Mouse (Mus musculus) thymus, adult 18-20 months (tissue): ENCODE results near the gene Cxcr6.

Experiments used
- DNase-seq, 2 experiments: peaks; one replicate each; pipeline ENCODE4 v3.0.0; 2022; ENCODE audit warnings: mixed read lengths in 2 of 2

Cxcr6 gene

DNA sequence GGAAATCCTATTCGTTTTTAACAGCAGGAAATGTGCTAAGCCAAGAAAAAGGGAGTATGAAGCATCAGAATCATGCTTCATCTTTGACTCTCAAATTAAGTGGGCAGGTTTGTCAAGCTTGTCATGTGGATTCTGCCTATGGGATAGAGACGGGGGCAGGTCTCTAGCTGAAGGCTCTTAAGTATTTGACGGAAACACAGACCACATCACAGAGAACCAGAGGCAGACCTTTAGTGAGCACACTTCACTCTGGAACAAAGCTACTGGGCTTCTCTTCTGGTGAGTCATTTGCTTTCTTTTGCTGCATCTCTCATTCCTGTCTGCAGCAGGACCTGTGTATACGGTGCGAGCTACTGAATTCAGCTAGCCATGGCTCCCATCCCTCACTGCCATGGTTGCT, at the start of gene Cxcr6:
Gene Cxcr6 (plus strand): TSS at position 209 of the 400 bp plus-strand sequence.
- DNase-seq, result no peak

GRCm38 (mm10) chr9:123756752-123757151, 49.5 kb upstream of the Cxcr6 start:
- DNase-seq, result peak; percentile 89 to 93

DNA sequence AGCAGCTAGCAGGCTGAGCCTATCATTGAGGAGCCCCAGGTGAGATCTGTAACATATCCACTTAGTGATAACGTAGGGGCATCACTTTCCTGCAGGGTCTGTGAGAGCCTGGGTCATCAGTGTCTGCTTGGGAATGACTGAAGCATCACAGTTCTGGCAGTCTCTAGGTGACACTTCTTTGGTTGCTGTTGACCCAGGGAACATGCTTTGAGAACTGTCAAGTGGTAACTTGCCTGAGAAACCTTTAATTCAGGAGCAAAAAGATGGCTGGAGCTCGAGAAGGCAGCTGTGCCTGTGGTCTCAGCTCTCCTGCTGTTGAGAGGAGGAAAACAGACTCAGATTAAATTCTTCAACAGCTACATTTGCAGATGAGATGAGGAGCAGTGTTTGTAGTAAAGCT, 48.9 kb upstream of the Cxcr6 start:
- peak in 1 of 2 experiments; percentile 32 for DNase-seq

DNA sequence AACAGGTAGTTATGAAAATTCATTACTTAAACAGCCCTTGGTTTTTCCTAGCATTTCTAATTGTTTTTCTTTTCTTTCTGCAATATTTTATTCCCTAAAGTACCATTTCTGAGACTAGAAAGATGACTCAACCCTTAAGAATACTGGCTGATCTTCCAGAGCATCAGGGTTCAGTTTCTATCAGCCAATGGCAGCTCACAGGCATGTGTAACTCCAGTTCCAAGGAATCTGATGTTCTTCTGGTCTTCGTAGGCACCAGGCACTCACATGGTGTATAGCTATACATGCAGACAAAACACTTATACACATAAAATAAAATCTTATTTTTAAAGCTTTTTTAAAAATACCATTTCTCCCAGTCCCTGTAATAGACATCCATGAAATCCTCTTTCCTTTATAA, 48.1 kb upstream of the Cxcr6 start:
- DNase-seq, result no peak

- DNase-seq, result peak in 1 of 2 experiments; percentile 66
Observed at GRCm38 (mm10) chr9:123758645-123759044, 47.6 kb upstream of the Cxcr6 start.

DNA sequence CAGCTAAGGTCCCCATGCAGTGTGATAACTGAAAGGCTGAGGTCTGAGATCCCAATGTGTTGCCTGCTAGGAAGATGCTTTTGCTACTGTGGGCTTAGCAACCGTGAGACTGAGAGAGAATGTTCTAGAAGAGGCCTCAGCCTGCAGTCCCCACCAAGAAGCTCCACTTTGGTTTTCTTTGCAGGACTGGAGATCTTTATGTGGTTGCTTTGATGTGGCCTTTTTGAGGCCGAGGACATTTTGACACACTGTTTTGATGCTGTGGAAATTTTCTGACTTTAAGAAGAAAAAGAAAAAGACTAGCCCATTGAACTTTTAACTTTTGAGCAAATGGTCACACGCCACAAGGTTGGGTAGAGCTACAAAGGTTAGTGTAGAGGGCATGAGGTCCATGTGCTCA, 45.5 kb upstream of the Cxcr6 start:
- no peak for DNase-seq

GRCm38 (mm10) chr9:123762886-123763285, 43.4 kb upstream of the Cxcr6 start:
- no peak for DNase-seq

GRCm38 (mm10) chr9:123763771-123764170, 42.5 kb upstream of the Cxcr6 start:
- peak in 1 of 2 experiments; percentile 47 for DNase-seq

GRCm38 (mm10) chr9:123766996-123767395, 39.3 kb upstream of the Cxcr6 start:
- DNase-seq, result peak; percentile 64 to 74

GRCm38 (mm10) chr9:123768443-123768842, 37.8 kb upstream of the Cxcr6 start:
- DNase-seq, result no peak

DNA sequence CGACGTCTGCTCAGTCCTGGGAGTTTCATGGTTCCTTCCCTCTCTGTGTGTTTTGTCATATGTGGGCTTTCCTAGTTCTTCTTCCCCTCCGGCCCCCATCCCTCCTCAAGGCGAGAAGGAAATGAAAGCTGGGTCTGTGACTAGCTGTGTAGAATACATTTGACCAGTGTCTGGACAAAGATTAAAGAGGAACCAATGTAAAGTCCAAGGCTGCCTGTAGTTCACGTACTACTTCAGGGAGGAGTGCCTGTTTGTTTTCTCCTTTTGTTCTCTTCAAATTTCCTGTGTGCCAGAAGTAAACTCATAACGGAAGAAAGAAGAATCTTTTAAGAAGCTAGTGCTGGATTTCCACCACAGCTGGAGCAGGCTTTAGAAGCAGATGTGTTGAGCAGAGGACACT, 36.7 kb upstream of the Cxcr6 start:
- DNase-seq, result peak in 1 of 2 experiments; percentile 39

GRCm38 (mm10) chr9:123773299-123773698, 33.0 kb upstream of the Cxcr6 start:
- DNase-seq, result peak in 1 of 2 experiments; percentile 51

DNA sequence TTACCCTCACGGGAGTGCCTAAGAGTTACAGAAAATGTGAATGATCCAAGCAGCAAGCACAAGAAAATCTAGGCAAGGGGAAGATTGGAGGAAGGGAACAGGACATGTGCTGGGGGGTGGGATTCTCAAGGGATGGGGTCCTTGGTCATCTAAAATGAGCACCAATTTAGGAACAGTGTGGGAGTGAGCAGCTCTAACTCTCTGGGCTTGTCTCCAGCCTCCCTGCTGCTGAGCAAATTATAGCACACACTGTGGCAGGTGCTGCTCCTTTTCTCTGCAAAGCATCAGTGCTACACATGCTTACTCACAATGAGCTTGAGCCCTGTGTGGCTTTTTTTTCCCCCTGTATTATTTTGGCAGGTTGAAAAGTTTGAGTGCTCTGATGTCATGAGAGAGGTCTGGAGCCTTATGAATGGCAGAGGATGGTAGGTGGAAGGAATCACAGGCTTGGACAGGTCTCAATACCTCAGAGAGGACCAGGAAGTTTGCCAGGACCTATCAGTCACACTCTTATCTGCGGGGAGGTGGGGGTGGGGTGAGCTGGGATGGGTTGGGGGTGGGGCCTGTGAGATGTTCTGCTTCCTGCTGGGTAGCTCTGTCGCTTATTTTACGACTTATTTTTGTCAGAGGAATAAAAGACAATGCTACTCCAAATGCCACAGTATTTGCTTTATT, 17.3 kb upstream of the Cxcr6 start:
- no peak for DNase-seq

GRCm38 (mm10) chr9:123796174-123796573, 10.1 kb upstream of the Cxcr6 start:
- DNase-seq, result peak; percentile 19 to 52

DNA sequence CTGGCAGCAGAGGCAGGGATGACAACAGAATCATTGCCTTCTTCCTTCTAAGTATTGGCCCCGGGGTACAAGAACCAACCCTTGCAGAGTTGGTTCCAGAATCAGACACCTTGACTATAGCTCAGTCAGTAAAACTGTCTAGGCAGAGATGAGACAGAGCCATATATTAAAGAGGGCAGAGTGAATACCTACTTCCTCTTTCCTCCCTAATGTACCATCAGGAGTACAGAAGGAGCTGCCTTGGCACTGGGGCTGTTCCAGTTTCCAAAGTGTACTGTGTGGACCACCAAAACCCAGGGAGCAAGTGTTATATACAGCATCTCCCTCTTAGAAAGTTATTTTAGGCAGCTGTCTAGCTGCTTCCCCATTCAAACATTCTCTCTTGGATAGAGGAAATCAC, 4.7 kb upstream of the Cxcr6 start:
- DNase-seq, result no peak

DNA sequence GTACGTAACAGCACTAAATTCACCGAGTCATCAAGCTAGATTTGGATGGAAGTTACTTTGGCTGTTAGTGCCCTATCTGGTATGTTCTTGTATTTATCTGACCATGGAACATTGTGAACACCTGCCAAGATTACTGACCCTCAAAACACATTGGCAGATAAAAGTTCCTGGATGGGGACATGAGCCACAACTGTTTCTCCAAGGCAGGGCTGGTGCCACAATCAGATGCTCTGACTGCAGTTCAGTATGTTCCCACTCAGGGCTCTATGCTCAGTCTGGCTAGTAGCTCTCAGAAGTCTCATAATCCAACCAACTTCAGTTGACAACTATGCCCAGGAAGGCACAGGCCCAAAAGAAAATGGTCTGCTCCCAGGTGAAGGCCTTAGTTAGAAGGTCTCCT, 3.9 kb upstream of the Cxcr6 start:
- no peak for DNase-seq

GRCm38 (mm10) chr9:123802896-123803295, 3.4 kb upstream of the Cxcr6 start:
- DNase-seq, result no peak

- DNase-seq, result no peak
Observed at GRCm38 (mm10) chr9:123805241-123805640, 1.0 kb upstream of the Cxcr6 start.

DNA sequence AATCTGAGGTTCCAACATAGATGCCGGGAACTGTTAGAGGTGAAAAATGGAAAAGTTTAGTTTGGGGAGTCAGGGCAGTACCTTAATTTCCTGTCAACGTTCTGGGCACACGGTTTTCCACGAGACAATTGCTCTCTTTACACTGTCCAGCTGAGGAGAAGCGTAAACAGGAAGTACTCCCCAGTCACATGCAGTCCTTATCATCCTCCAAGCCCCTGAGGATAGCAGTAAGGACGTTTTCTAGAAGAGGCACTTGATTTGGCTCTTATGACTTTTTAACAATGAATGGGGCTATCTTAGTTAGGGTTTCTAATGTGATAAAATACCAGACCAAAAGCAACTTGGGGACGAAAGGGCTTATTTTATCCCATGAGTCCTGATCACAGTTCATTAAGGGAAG, 2.3 kb downstream of the Cxcr6 start:
- DNase-seq, result no peak

DNA sequence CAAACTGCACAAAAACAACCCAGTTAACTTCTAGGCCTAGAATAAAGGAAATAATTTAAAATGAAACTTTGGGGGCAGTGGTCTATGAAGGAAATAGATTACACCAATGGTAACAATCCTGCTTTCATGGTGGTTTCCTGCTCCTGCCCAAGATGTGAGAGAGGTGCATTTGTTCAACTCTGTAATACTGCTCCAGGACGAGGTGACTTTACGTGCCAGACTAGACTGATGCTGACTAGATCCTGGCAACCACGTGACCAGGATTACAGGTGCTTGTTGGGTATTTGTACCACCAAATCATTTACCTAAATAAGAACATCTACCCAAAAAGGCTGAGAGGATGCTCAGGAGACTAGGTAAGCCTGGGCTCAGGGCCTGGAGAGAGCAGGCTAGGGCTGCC, 5.6 kb downstream of the Cxcr6 start:
- no peak for DNase-seq

- no peak for DNase-seq
Observed at GRCm38 (mm10) chr9:123814326-123814725, 8.1 kb downstream of the Cxcr6 start.

DNA sequence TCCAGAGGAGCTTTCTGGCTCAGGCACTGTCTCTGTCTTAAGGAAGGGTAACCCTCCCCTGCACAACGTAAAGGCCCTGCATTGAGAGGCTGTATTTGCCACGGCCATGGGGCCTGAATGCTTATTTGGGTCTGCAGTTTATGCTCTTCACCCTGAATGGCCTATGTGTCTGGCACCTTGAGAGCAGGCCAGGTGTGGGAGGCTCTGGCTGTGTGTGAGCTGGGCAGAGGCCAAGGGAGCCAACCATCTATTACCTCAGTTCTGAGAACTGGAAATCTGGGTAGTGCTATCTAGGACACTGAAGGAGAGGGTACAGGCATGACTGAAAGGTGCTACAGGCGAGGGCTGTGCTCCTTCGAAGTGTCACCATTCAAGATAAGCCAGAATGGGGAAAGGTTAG, 8.5 kb downstream of the Cxcr6 start:
- no peak for DNase-seq

DNA sequence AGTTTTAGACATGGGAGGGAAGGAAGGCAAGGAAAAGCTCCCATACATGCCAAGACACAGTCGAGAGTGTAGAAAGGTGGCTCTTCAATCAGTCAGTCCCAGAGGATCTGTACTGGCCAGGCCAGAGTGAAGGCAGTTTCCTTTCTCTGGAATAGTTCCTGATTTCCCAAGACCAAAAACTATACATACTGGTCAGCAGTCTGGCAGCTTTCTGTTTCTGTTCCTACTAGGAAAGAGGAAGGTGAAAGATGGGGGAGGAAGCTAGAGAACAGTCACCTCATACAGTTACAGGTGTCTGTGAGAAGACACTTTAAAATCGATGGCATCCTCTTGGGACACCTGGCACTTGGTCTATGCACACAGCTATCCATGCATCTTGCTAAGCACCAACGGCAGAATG, 9.2 kb downstream of the Cxcr6 start:
- DNase-seq, result no peak

GRCm38 (mm10) chr9:123815996-123816395, 9.7 kb downstream of the Cxcr6 start:
- DNase-seq, result no peak

GRCm38 (mm10) chr9:123818601-123819000, 12.3 kb downstream of the Cxcr6 start:
- DNase-seq, result no peak
